Mouse (Mus musculus): ENCODE measurements at regions not wholly inside any gene's neighbourhood (a gene's known extent, or its start where the extent isn't known, plus 50 kb on each side); places are given as distances from the start of the nearest gene placed in this dataset.

- WGBS, result 93% methylated on average over 2 of the region's 2 CpGs
- Histone ChIP-seq H3K4me1 (ENCODE audit: control insufficient read depth, insufficient read depth, low read length) (no peaks in the 10 kb centered on the region), H3K27ac (ENCODE audit: insufficient read depth, low read length) (no peak overlapping the region), H3K4me3 (replicated peaks; ENCODE audit: insufficient read depth, low read depth, low read length) (no peak overlapping the region), H3K27me3 (ENCODE audit: control insufficient read depth, insufficient read depth, low read length) (no peaks in the 10 kb centered on the region)
- DNase-seq, result no peak
- no peak for TF ChIP-seq CTCF (IDR thresholded peaks at IDR 0.05; ENCODE audit: borderline replicate concordance, insufficient read depth, low read depth, low read length)
- TF ChIP-seq POLR2A (IDR thresholded peaks at IDR 0.05; ENCODE audit: borderline replicate concordance, insufficient read depth, low read length), result no peak
These were observed 442.0 kb downstream of the Hsfy2 start for GRCm38 (mm10) chr1:56195224-56195623.

- no peak for DNase-seq
These were observed 453.6 kb downstream of the Hsfy2 start for GRCm38 (mm10) chr1:56183503-56184198.

GRCm38 (mm10) chr1:56179206-56179985 lies 457.8 kb downstream of the Hsfy2 start:
- TF ChIP-seq CTCF (IDR thresholded peaks at IDR 0.05; ENCODE audit: borderline replicate concordance, insufficient read depth, low read depth, low read length) (no peak), POLR2A (IDR thresholded peaks at IDR 0.05; ENCODE audit: borderline replicate concordance, insufficient read depth, low read length) (no peak)
- no peak for DNase-seq
- Histone ChIP-seq H3K4me1 (ENCODE audit: control insufficient read depth, insufficient read depth, low read length) (no peaks in the 10 kb centered on the region; the same call in 1 of the 2 replicates), H3K4me3 (replicated peaks; ENCODE audit: insufficient read depth, low read depth, low read length) (no peak overlapping the region), H3K27ac (ENCODE audit: insufficient read depth, low read length) (no peak overlapping the region), H3K27me3 (ENCODE audit: control insufficient read depth, insufficient read depth, low read length) (no peaks in the 10 kb centered on the region)
- 64% methylated on average over 10 of the region's 10 CpGs for WGBS

More at GRCm38 (mm10) chr1:56183503-56184198, 453.6 kb downstream of the Hsfy2 start:
- no peaks in the 10 kb centered on the region for H3K27me3 ChIP-seq (ENCODE audit: control insufficient read depth, insufficient read depth, low read length)
- no peak for TF ChIP-seq CTCF (IDR thresholded peaks at IDR 0.05; ENCODE audit: borderline replicate concordance, insufficient read depth, low read depth, low read length)
- TF ChIP-seq POLR2A (IDR thresholded peaks at IDR 0.05; ENCODE audit: borderline replicate concordance, insufficient read depth, low read length), result no peak
- H3K4me3 ChIP-seq (replicated peaks; ENCODE audit: insufficient read depth, low read depth, low read length), result no peak overlapping the region
- no peak overlapping the region for H3K27ac ChIP-seq (ENCODE audit: insufficient read depth, low read length)
- H3K4me1 ChIP-seq (ENCODE audit: control insufficient read depth, insufficient read depth, low read length), result no peaks in the 10 kb centered on the region; the same call in 1 of the 2 replicates
- WGBS, result 71% methylated on average over 8 of the region's 8 CpGs

GRCm38 (mm10) chr1:56171157-56171556 lies 466.1 kb downstream of the Hsfy2 start:
- no peaks in the 10 kb centered on the region for H3K4me1 ChIP-seq (ENCODE audit: control insufficient read depth, insufficient read depth, low read length)
- no peak for DNase-seq
- WGBS, result 45% methylated on average over 4 of the region's 4 CpGs
- no peaks in the 10 kb centered on the region for H3K27me3 ChIP-seq (ENCODE audit: control insufficient read depth, insufficient read depth, low read length)
- no peak overlapping the region for H3K27ac ChIP-seq (ENCODE audit: insufficient read depth, low read length)
- H3K4me3 ChIP-seq (replicated peaks; ENCODE audit: insufficient read depth, low read depth, low read length), result no peak overlapping the region
- no peak for TF ChIP-seq CTCF (IDR thresholded peaks at IDR 0.05; ENCODE audit: borderline replicate concordance, insufficient read depth, low read depth, low read length)
- no peak for TF ChIP-seq POLR2A (IDR thresholded peaks at IDR 0.05; ENCODE audit: borderline replicate concordance, insufficient read depth, low read length)

GRCm38 (mm10) chr1:56168712-56169111 lies 468.5 kb downstream of the Hsfy2 start:
- TF ChIP-seq CTCF (IDR thresholded peaks at IDR 0.05; ENCODE audit: borderline replicate concordance, insufficient read depth, low read depth, low read length) (no peak), POLR2A (IDR thresholded peaks at IDR 0.05; ENCODE audit: borderline replicate concordance, insufficient read depth, low read length) (no peak)
- H3K27ac ChIP-seq (ENCODE audit: insufficient read depth, low read length), result no peak overlapping the region
- H3K4me3 ChIP-seq (replicated peaks; ENCODE audit: insufficient read depth, low read depth, low read length), result no peak overlapping the region
- 85% methylated on average over 1 of the region's 1 CpGs for WGBS
- no peaks in the 10 kb centered on the region for H3K4me1 ChIP-seq (ENCODE audit: control insufficient read depth, insufficient read depth, low read length)
- DNase-seq, result no peak
- H3K27me3 ChIP-seq (ENCODE audit: control insufficient read depth, insufficient read depth, low read length), result no peaks in the 10 kb centered on the region

- TF ChIP-seq CTCF (IDR thresholded peaks at IDR 0.05; ENCODE audit: borderline replicate concordance, insufficient read depth, low read depth, low read length) (no peak), POLR2A (IDR thresholded peaks at IDR 0.05; ENCODE audit: borderline replicate concordance, insufficient read depth, low read length) (no peak)
- Histone ChIP-seq H3K4me3 (replicated peaks; ENCODE audit: insufficient read depth, low read depth, low read length) (no peak overlapping the region), H3K27me3 (ENCODE audit: control insufficient read depth, insufficient read depth, low read length) (no peaks in the 10 kb centered on the region), H3K4me1 (ENCODE audit: control insufficient read depth, insufficient read depth, low read length) (no peaks in the 10 kb centered on the region), H3K27ac (ENCODE audit: insufficient read depth, low read length) (no peak overlapping the region)
- no peak for DNase-seq
- 91% methylated on average over 4 of the region's 4 CpGs for WGBS
These were observed 469.2 kb downstream of the Hsfy2 start for GRCm38 (mm10) chr1:56168063-56168462.

GRCm38 (mm10) chr1:56165228-56165627 lies 472.0 kb downstream of the Hsfy2 start:
- TF ChIP-seq CTCF (IDR thresholded peaks at IDR 0.05; ENCODE audit: borderline replicate concordance, insufficient read depth, low read depth, low read length) (no peak), POLR2A (IDR thresholded peaks at IDR 0.05; ENCODE audit: borderline replicate concordance, insufficient read depth, low read length) (no peak)
- Histone ChIP-seq H3K4me3 (replicated peaks; ENCODE audit: insufficient read depth, low read depth, low read length) (no peak overlapping the region), H3K27me3 (ENCODE audit: control insufficient read depth, insufficient read depth, low read length) (no peaks in the 10 kb centered on the region), H3K4me1 (ENCODE audit: control insufficient read depth, insufficient read depth, low read length) (no peaks in the 10 kb centered on the region), H3K27ac (ENCODE audit: insufficient read depth, low read length) (no peak overlapping the region)
- WGBS, result 82% methylated on average over 2 of the region's 2 CpGs
- no peak for DNase-seq

GRCm38 (mm10) chr1:56164366-56164765 lies 472.9 kb downstream of the Hsfy2 start:
- Histone ChIP-seq H3K27me3 (ENCODE audit: control insufficient read depth, insufficient read depth, low read length) (no peaks in the 10 kb centered on the region), H3K4me3 (replicated peaks; ENCODE audit: insufficient read depth, low read depth, low read length) (no peak overlapping the region), H3K27ac (ENCODE audit: insufficient read depth, low read length) (no peak overlapping the region), H3K4me1 (ENCODE audit: control insufficient read depth, insufficient read depth, low read length) (no peaks in the 10 kb centered on the region)
- WGBS, result 88% methylated on average over 2 of the region's 2 CpGs
- no peak for DNase-seq
- TF ChIP-seq POLR2A (IDR thresholded peaks at IDR 0.05; ENCODE audit: borderline replicate concordance, insufficient read depth, low read length) (no peak), CTCF (IDR thresholded peaks at IDR 0.05; ENCODE audit: borderline replicate concordance, insufficient read depth, low read depth, low read length) (no peak)
